Mouse (Mus musculus): ENCODE measurements around the gene Fam193a.

DNA sequence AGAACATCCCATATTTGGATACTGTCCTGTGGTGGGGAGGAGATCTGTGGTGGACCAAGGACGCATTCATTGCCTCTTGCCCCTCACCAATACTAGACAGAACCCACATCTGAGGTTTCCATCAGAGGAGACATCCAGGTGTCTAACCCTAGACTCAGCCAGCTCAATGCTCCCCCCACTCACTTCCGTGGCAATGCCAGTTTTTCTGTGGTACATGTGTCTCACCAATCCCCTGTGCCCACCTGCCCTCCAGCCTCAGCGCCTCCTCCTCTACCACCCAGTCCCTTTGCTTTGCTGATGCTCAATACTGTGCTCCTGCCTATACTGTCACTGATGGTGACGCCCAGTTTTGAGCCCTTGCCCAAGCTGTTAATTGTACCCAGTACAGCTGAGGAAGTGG, 48.5 kb upstream of the Fam193a start:
- TF ChIP-seq POLR2A (IDR thresholded peaks at IDR 0.05; ENCODE audit: control insufficient read depth, extremely low read depth, insufficient read depth, low read length, poor library complexity) = no peak
- TF ChIP-seq CTCF (IDR thresholded peaks at IDR 0.05; ENCODE audit: borderline replicate concordance, control insufficient read depth, extremely low read depth, insufficient read depth, low read length, poor library complexity) = no peak

Measured in thymus, adult 2 months (tissue).